Mouse (Mus musculus): ENCODE measurements around the gene Vps25. TPM values are rescaled to one million over a fixed set of nuclear protein-coding genes. Genes with fewer than 3 reads are reported as not detected.

Vps25 gene
- polyA plus RNA-seq, 1 experiment from 2014 or later: 139 TPM

DNA sequence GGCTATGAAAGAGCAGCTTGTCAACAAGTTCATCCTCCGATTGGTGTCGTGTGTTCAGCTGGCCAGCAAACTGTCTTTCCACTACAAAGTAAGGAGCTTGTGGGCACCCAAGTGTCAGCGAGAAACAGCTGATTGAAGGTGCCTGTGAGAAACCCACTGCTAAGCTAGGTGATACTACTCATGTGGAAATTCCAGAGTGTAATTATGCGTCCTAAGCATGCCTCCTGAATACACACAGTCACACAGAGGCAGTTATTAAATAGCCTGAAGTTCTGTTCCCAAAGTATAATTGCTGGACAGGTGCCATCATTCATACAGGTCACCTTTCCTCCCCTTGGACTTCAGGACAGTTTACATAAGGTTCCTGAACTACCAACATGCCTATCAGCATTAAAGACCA lies 30.3 kb downstream of the Vps25 start:
- H3K9me3 ChIP-seq (ENCODE audit: low read depth, low read length): no peaks in the 10 kb centered on the region
- no peak for TF ChIP-seq CTCF (IDR thresholded peaks at IDR 0.05; ENCODE audit: low read depth)
- H3K4me2 ChIP-seq: no peak overlapping the region
- H3K27ac ChIP-seq (ENCODE audit: low read depth): no peak overlapping the region
- no peak overlapping the region for H3K9ac ChIP-seq
- 62% methylated on average over 4 of the region's 4 CpGs for WGBS
- no peaks in the 10 kb centered on the region for H3K4me1 ChIP-seq (ENCODE audit: insufficient read depth)
- H3K27me3 ChIP-seq (ENCODE audit: insufficient read depth, low read length): no peaks in the 10 kb centered on the region
- peaks cover 16% of the 10 kb centered on the region; the same call in 1 of the 2 replicates for H3K36me3 ChIP-seq (ENCODE audit: insufficient read depth)
- DNase-seq: no peak
- ATAC-seq (ENCODE audit: insufficient read depth): no peak
- H3K4me3 ChIP-seq (ENCODE audit: low read depth, low read length): no peak overlapping the region

DNA sequence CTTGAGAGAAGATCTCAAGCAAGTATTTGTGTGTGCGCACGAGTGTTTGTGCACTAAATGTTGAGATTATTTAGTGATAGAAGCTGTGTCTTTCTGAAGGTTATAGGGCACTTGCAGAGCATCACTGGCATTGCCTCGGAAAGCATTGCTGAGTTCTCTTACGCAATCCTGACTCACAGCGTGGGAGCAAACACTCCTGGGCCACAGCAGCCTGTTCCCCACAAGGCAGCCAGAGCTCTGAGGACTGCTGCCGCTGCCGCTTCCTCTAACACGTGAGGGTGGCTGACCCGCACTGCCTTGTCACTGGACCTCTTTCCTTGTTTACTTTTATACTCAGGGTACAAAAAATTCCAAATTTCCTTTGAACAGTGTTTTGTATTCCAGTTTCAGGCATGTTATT lies 33.8 kb downstream of the Vps25 start:
- H3K27me3 ChIP-seq (ENCODE audit: insufficient read depth, low read length): no peaks in the 10 kb centered on the region
- H3K36me3 ChIP-seq (ENCODE audit: insufficient read depth): peaks cover 50% of the 10 kb centered on the region
- H3K9me3 ChIP-seq (ENCODE audit: low read depth, low read length): no peaks in the 10 kb centered on the region
- no peak for TF ChIP-seq CTCF (IDR thresholded peaks at IDR 0.05; ENCODE audit: low read depth)
- WGBS: 63% methylated on average over 9 of the region's 9 CpGs
- H3K4me1 ChIP-seq (ENCODE audit: insufficient read depth): no peaks in the 10 kb centered on the region
- ATAC-seq (ENCODE audit: insufficient read depth) (no peak), DNase-seq (peak; percentile 10)
- H3K27ac ChIP-seq (ENCODE audit: low read depth): no peak overlapping the region
- no peak overlapping the region for H3K9ac ChIP-seq
- H3K4me3 ChIP-seq (ENCODE audit: low read depth, low read length): no peak overlapping the region
- no peak overlapping the region for H3K4me2 ChIP-seq

DNA sequence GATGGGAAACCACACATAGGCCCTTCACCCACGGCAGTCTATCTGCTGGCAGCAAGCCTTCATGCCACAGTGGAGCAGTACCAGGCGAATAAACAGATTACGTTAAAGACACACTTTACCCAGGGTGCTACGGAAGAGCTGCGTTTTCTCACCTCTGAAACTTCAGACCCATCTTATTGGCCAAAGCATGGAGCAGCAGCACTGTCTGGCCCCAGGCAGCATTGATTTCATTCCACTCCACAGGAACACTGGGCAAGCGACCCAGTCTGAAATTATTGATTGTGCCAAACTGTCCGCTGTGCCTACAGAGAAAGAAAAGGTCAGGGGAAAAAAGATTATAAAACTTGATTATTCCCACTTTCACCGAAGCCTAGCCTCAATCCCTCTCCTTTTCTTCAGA lies 37.7 kb downstream of the Vps25 start:
- no peak overlapping the region for H3K27ac ChIP-seq (ENCODE audit: low read depth)
- no peaks in the 10 kb centered on the region for H3K27me3 ChIP-seq (ENCODE audit: insufficient read depth, low read length)
- TF ChIP-seq CTCF (IDR thresholded peaks at IDR 0.05; ENCODE audit: low read depth): no peak
- WGBS: 92% methylated on average over 8 of the region's 8 CpGs
- no peak overlapping the region for H3K4me2 ChIP-seq
- DNase-seq (no peak), ATAC-seq (ENCODE audit: insufficient read depth) (no peak)
- H3K9ac ChIP-seq: no peak overlapping the region
- peaks cover 82% of the 10 kb centered on the region for H3K36me3 ChIP-seq (ENCODE audit: insufficient read depth)
- H3K4me3 ChIP-seq (ENCODE audit: low read depth, low read length): no peak overlapping the region
- no peaks in the 10 kb centered on the region for H3K9me3 ChIP-seq (ENCODE audit: low read depth, low read length)
- H3K4me1 ChIP-seq (ENCODE audit: insufficient read depth): no peaks in the 10 kb centered on the region

DNA sequence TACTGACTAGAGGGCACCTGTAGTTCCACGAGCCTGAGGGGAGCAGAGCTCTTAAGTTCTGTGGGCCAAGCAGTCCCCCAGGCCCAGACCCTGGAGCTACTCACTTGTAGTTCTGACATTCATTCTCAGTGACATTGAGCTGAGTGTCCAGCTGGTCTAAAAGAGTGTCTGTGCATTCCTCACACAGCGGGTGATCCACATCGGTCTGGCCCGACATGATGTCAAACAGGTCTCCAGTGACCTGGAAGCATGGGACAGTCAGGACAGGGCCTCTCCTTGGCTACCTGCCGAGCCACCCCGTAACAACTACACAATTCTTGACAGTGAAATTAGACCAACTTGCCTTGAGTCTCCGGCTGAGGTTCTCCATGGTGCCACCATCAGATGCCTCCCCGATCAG lies 41.7 kb downstream of the Vps25 start:
- no peak for ATAC-seq (ENCODE audit: insufficient read depth)
- Histone ChIP-seq H3K36me3 (ENCODE audit: insufficient read depth) (peaks cover 80% of the 10 kb centered on the region), H3K27ac (ENCODE audit: low read depth) (no peak overlapping the region), H3K4me2 (no peak overlapping the region), H3K9me3 (ENCODE audit: low read depth, low read length) (no peaks in the 10 kb centered on the region), H3K4me3 (ENCODE audit: low read depth, low read length) (no peak overlapping the region), H3K9ac (no peak overlapping the region), H3K4me1 (ENCODE audit: insufficient read depth) (no peaks in the 10 kb centered on the region), H3K27me3 (ENCODE audit: insufficient read depth, low read length) (no peaks in the 10 kb centered on the region)
- WGBS: 94% methylated on average over 8 of the region's 8 CpGs
- no peak for DNase-seq
- no peak for TF ChIP-seq CTCF (IDR thresholded peaks at IDR 0.05; ENCODE audit: low read depth)

DNA sequence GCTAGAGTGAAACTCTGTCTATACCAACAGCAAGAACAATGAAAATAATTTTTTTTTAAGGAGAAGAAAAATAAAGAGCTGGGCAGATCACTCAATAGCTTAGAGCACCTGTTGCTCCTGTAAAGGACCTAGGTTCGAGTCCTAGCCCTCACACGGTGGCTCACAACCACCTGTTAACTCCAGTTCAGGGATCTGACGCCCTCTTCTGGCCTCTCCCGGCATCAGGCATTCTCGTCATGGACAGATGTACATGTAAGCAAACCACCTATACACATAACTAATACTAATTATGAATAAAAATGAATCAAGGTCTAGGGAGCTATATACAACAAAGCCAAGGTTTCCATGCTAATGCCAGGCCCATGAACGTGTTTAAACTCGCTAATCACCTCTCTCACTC lies 47.4 kb downstream of the Vps25 start:
- Histone ChIP-seq H3K27me3 (ENCODE audit: insufficient read depth, low read length) (no peaks in the 10 kb centered on the region), H3K4me1 (ENCODE audit: insufficient read depth) (peaks cover 5% of the 10 kb centered on the region; the same call in 1 of the 2 replicates), H3K9me3 (ENCODE audit: low read depth, low read length) (no peaks in the 10 kb centered on the region), H3K9ac (peak overlapping the region; percentile 85), H3K27ac (ENCODE audit: low read depth) (no peak overlapping the region), H3K36me3 (ENCODE audit: insufficient read depth) (peaks cover 29% of the 10 kb centered on the region), H3K4me2 (peak overlapping the region; percentile 99), H3K4me3 (ENCODE audit: low read depth, low read length) (peak overlapping the region; percentile 86)
- WGBS: 67% methylated on average over 7 of the region's 7 CpGs
- no peak for ATAC-seq (ENCODE audit: insufficient read depth)
- TF ChIP-seq CTCF (IDR thresholded peaks at IDR 0.05; ENCODE audit: low read depth): 0 out of 2 replicates have a peak, but pooled peaks have one; percentile 8
- DNase-seq: no peak

DNA sequence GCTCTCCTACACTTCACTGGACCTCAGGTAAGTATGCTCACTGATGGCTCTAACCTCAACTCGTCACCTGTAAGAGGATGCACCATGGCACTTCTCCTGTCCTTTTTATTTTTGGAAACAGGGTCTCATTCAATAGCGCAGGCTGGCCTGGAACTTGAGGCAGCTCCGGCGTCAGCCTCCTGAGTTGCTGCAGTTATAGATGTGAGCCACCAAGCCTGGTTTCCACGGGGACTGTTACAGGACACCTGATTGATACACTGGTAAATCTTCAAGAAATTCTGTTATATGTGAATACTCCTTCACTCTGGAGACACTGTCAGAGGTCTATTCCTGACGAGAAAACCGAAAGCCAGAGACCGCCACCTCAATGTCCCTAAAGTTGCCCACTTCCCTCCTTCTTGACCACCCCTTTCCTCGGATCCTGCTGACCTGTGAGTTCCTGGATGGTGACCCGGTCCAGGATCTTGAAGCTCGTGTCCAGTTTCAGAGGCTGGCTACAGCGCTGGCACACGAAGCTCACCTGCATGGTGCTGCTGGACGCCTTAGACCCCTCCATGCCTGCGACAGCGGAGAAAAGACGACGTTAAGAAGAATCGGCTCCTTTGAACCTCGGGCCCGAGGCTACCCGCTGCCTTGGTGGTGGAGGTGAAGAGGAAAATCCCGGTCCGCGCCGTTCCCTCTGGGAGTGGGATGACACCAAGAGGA lies 47.9 kb downstream of the Vps25 start:
- no peak for TF ChIP-seq CTCF (IDR thresholded peaks at IDR 0.05; ENCODE audit: low read depth)
- Histone ChIP-seq H3K36me3 (ENCODE audit: insufficient read depth) (peaks cover 29% of the 10 kb centered on the region), H3K27me3 (ENCODE audit: insufficient read depth, low read length) (no peaks in the 10 kb centered on the region), H3K4me3 (ENCODE audit: low read depth, low read length) (peak overlapping the region; percentile 86), H3K9ac (peak overlapping the region; percentile 85), H3K9me3 (ENCODE audit: low read depth, low read length) (no peaks in the 10 kb centered on the region), H3K27ac (ENCODE audit: low read depth) (peak overlapping the region; percentile 65), H3K4me1 (ENCODE audit: insufficient read depth) (peaks cover 5% of the 10 kb centered on the region; the same call in 1 of the 2 replicates), H3K4me2 (peak overlapping the region; percentile 99)
- ATAC-seq (ENCODE audit: insufficient read depth) (0 out of 2 replicates have a peak, but pooled peaks have one; percentile 29), DNase-seq (no peak)
- WGBS: 12% methylated on average over 26 of the region's 26 CpGs

DNA sequence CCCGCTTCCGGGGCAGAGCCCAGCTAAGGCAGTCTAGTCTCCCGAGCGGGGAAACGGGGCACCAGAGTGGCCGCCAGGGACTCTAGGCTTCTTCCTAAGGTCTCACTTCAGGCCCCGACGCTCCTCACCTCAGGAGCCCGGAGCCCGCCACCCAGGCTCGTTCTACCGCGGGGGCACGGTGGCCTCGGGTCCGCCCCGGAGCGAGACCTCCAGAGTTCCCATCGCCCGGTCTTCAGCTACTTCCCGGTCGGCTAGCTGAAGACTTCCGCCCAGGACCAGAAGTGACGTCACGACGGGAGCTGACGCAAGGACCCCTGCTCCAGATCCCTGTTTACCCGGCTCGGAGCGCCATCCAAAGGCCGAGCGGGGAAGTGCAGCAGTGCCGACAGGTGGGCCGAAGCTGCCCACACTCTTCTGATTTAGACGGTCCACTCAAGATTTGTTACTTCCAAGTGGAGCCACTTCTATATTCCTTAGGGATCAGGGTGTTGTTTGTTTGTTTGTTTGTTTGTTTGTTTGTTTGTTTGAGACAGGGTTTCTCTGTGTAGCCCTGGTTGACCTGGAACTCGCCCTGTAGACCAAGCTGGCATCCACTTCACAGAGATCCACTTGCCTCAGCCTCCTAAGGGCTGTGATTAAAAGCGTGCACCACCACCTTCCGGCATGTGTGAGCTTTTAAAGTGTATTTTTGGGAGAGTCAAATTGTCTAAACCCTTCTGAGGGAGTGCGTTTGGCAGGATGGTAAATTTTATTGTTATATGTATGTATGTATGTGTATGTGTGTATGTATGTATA lies 48.7 kb downstream of the Vps25 start, which contains the start of gene Becn1:
Becn1 (minus strand) TSS at position 283 of the 795 bp plus-strand sequence.
- peak; percentile 99 for DNase-seq
- peak within 1 kb of the TSS; percentile 65 for H3K27ac ChIP-seq (ENCODE audit: low read depth)
- peak; percentile 96 for ATAC-seq (ENCODE audit: insufficient read depth)

More for the DNA sequence above, 48.7 kb downstream of the Vps25 start, which contains the start of gene Becn1:
- 6% methylated on average over 39 of the region's 39 CpGs for WGBS
- Histone ChIP-seq H3K36me3 (ENCODE audit: insufficient read depth) (peaks cover 23% of the 10 kb centered on the region), H3K4me1 (ENCODE audit: insufficient read depth) (peaks cover 5% of the 10 kb centered on the region; the same call in 1 of the 2 replicates), H3K4me2 (peak within 1 kb of the TSS; percentile 99), H3K9me3 (ENCODE audit: low read depth, low read length) (no peaks in the 10 kb centered on the region), H3K4me3 (ENCODE audit: low read depth, low read length) (peak within 1 kb of the TSS; percentile 86), H3K9ac (peak within 1 kb of the TSS; percentile 85), H3K27me3 (ENCODE audit: insufficient read depth, low read length) (no peaks in the 10 kb centered on the region)
- TF ChIP-seq CTCF (IDR thresholded peaks at IDR 0.05; ENCODE audit: low read depth): peak; percentile 98

Measured in lung, embryonic 14.5 days (tissue).